Mouse (Mus musculus) intestine, embryonic 15.5 days (tissue): Measurements from ENCODE around the gene Jam3. TPM values are rescaled to one million over a fixed set of nuclear protein-coding genes. Genes with fewer than 3 reads are reported as not detected.

Experiments used
- ATAC-seq: fragments of 200-750 bp; cut with Nextera tagmentation; 2 replicates; pipeline ENCODE4 v1.8.0; 2017; ENCODE audit warnings: moderate TSS enrichment, moderate library complexity
- H3K27ac ChIP-seq: fragments of 300-500 bp; sonication (generic); 2 replicates; pipeline ENCODE4 v1.5.1; 2015; ENCODE audit warnings: mild to moderate bottlenecking, inconsistent platforms
- H3K27me3 ChIP-seq: fragments of 300-500 bp; sonication (generic); replicated peaks from 2 replicates; pipeline ENCODE4 v1.6.1; 2015; ENCODE audit warnings: inconsistent platforms
- H3K36me3 ChIP-seq: fragments of 300-500 bp; sonication (generic); 2 replicates; pipeline ENCODE4 v1.6.1; 2015; ENCODE audit warnings: inconsistent platforms
- H3K4me1 ChIP-seq: fragments of 300-500 bp; sonication (generic); replicated peaks from 2 replicates; pipeline ENCODE4 v1.6.1; 2015; ENCODE audit warnings: inconsistent platforms
- H3K4me2 ChIP-seq: fragments of 300-500 bp; sonication (generic); replicated peaks from 2 replicates; pipeline ENCODE4 v1.6.1; 2015; ENCODE audit warnings: mild to moderate bottlenecking, inconsistent platforms
- H3K4me3 ChIP-seq: fragments of 300-500 bp; sonication (generic); replicated peaks from 2 replicates; pipeline ENCODE4 v1.5.1; 2015; ENCODE audit warnings: inconsistent platforms
- H3K9ac ChIP-seq: fragments of 300-500 bp; sonication (generic); 2 replicates; pipeline ENCODE4 v1.6.1; 2015; ENCODE audit warnings: inconsistent platforms
- H3K9me3 ChIP-seq: fragments of 300-500 bp; sonication (generic); 2 replicates; pipeline ENCODE4 v1.6.1; 2016; ENCODE audit warnings: inconsistent platforms
- WGBS: fragments of 180-500 bp; shearing (Covaris S2); methylation state at CpG from one replicate; pipeline ENCODE4 v1.1.7; 2015; 5-methylcytosine and 5-hydroxymethylcytosine counted together
- polyA plus RNA-seq: library from polyadenylated mRNA; unstranded; fragments of >200 nt; fragmentation: Nextera tagmentation; extraction: Ambion mirVana; gene quantifications from 2 replicates; pipeline ENCODE4 v1.2.1, GENCODE M21; 2015

The Jam3 gene
- polyA plus RNA-seq: 42.7 and 55.1 TPM in 2 replicates

GRCm38 (mm10) chr9:27154763-27155530 lies at the start of gene Jam3:
Jam3 (minus strand) TSS chr9:27155421.
- Histone ChIP-seq H3K36me3 (no peaks in the 10 kb centered on the region), H3K4me2 (peak within 1 kb of the TSS; percentile 72), H3K27ac (peak within 1 kb of the TSS; percentile 89), H3K9ac (peak within 1 kb of the TSS; percentile 69), H3K9me3 (no peaks in the 10 kb centered on the region), H3K27me3 (peaks cover 3% of the 10 kb centered on the region; the same call in 1 of the 2 replicates), H3K4me1 (no peaks in the 10 kb centered on the region), H3K4me3 (peak within 1 kb of the TSS; percentile 66)
- 1% methylated on average over 58 of the region's 58 CpGs for WGBS
- peak; percentile 98 for ATAC-seq

- Histone ChIP-seq H3K9me3 (no peaks in the 10 kb centered on the region), H3K4me3 (no peak overlapping the region), H3K27ac (no peak overlapping the region), H3K9ac (no peak overlapping the region), H3K4me1 (no peaks in the 10 kb centered on the region; the same call in 1 of the 2 replicates), H3K27me3 (no peaks in the 10 kb centered on the region), H3K4me2 (no peak overlapping the region), H3K36me3 (no peaks in the 10 kb centered on the region)
- no peak for ATAC-seq
- WGBS: 86% methylated on average over 6 of the region's 6 CpGs
Measured at GRCm38 (mm10) chr9:27204201-27204600, 49.0 kb upstream of the Jam3 start.

- Histone ChIP-seq H3K27me3 (no peaks in the 10 kb centered on the region), H3K36me3 (no peaks in the 10 kb centered on the region), H3K9me3 (no peaks in the 10 kb centered on the region), H3K9ac (no peak overlapping the region), H3K4me2 (no peak overlapping the region), H3K4me3 (no peak overlapping the region), H3K4me1 (no peaks in the 10 kb centered on the region; the same call in 1 of the 2 replicates), H3K27ac (no peak overlapping the region)
- 7% methylated on average over 2 of the region's 2 CpGs for WGBS
- ATAC-seq: peak; percentile 65
Measured at GRCm38 (mm10) chr9:27203134-27203533, 47.9 kb upstream of the Jam3 start.

- H3K4me3 ChIP-seq: no peak overlapping the region
- no peaks in the 10 kb centered on the region for H3K36me3 ChIP-seq
- no peaks in the 10 kb centered on the region; the same call in 1 of the 2 replicates for H3K4me1 ChIP-seq
- WGBS: 54% methylated on average over 8 of the region's 8 CpGs
- no peak overlapping the region for H3K27ac ChIP-seq
- no peaks in the 10 kb centered on the region for H3K9me3 ChIP-seq
- H3K9ac ChIP-seq: no peak overlapping the region
- no peaks in the 10 kb centered on the region for H3K27me3 ChIP-seq
- no peak overlapping the region for H3K4me2 ChIP-seq
- ATAC-seq: no peak
Measured at GRCm38 (mm10) chr9:27201472-27202219, 46.4 kb upstream of the Jam3 start.

GRCm38 (mm10) chr9:27193592-27194080 lies 38.4 kb upstream of the Jam3 start:
- no peaks in the 10 kb centered on the region for H3K9me3 ChIP-seq
- peaks cover 15% of the 10 kb centered on the region for H3K4me1 ChIP-seq
- no peak overlapping the region for H3K4me3 ChIP-seq
- no peak for ATAC-seq
- no peak overlapping the region for H3K27ac ChIP-seq
- no peak overlapping the region for H3K4me2 ChIP-seq
- H3K27me3 ChIP-seq: no peaks in the 10 kb centered on the region
- no peaks in the 10 kb centered on the region for H3K36me3 ChIP-seq
- no peak overlapping the region for H3K9ac ChIP-seq
- 73% methylated on average over 5 of the region's 6 CpGs for WGBS

- WGBS: 68% methylated on average over 10 of the region's 10 CpGs
- H3K4me1 ChIP-seq: peaks cover 15% of the 10 kb centered on the region
- H3K4me2 ChIP-seq: peak overlapping the region; percentile 65
- H3K4me3 ChIP-seq: no peak overlapping the region
- ATAC-seq: no peak
- H3K36me3 ChIP-seq: no peaks in the 10 kb centered on the region
- H3K27ac ChIP-seq: 0 out of 2 replicates have a peak overlapping the region, but pooled peaks have one; percentile 80
- no peaks in the 10 kb centered on the region for H3K9me3 ChIP-seq
- H3K9ac ChIP-seq: no peak overlapping the region
- H3K27me3 ChIP-seq: no peaks in the 10 kb centered on the region
Measured at GRCm38 (mm10) chr9:27192761-27193591, 37.8 kb upstream of the Jam3 start.

- H3K27ac ChIP-seq: peak overlapping the region; percentile 80
- no peaks in the 10 kb centered on the region for H3K9me3 ChIP-seq
- H3K9ac ChIP-seq: no peak overlapping the region
- H3K4me1 ChIP-seq: peaks cover 15% of the 10 kb centered on the region
- no peaks in the 10 kb centered on the region for H3K27me3 ChIP-seq
- H3K36me3 ChIP-seq: no peaks in the 10 kb centered on the region
- H3K4me3 ChIP-seq: peak overlapping the region; percentile 28
- peak overlapping the region; percentile 65 for H3K4me2 ChIP-seq
- WGBS: 11% methylated on average over 14 of the region's 14 CpGs
- ATAC-seq: peak; percentile 98
Measured at GRCm38 (mm10) chr9:27192001-27192760, 37.0 kb upstream of the Jam3 start.

- Histone ChIP-seq H3K4me1 (peaks cover 15% of the 10 kb centered on the region), H3K9ac (peak overlapping the region; percentile 23; the same call in 1 of the 2 replicates), H3K27ac (peak overlapping the region; percentile 80), H3K9me3 (no peaks in the 10 kb centered on the region), H3K4me2 (peak overlapping the region; percentile 65), H3K36me3 (no peaks in the 10 kb centered on the region), H3K27me3 (no peaks in the 10 kb centered on the region), H3K4me3 (peak overlapping the region; percentile 28)
- WGBS: 6% methylated on average over 7 of the region's 7 CpGs
- ATAC-seq: peak; percentile 73
Measured at GRCm38 (mm10) chr9:27191501-27191981, 36.3 kb upstream of the Jam3 start.

GRCm38 (mm10) chr9:27190461-27190860 lies 35.2 kb upstream of the Jam3 start:
- Histone ChIP-seq H3K9me3 (no peaks in the 10 kb centered on the region), H3K4me1 (peaks cover 15% of the 10 kb centered on the region), H3K36me3 (no peaks in the 10 kb centered on the region), H3K9ac (no peak overlapping the region), H3K27ac (no peak overlapping the region), H3K4me3 (no peak overlapping the region), H3K27me3 (no peaks in the 10 kb centered on the region), H3K4me2 (no peak overlapping the region)
- 76% methylated on average over 8 of the region's 8 CpGs for whole genome bisulfite sequencing
- ATAC-seq: no peak

- H3K4me3 ChIP-seq: no peak overlapping the region
- H3K9me3 ChIP-seq: no peaks in the 10 kb centered on the region
- no peaks in the 10 kb centered on the region for H3K27me3 ChIP-seq
- peaks cover 15% of the 10 kb centered on the region for H3K4me1 ChIP-seq
- no peak overlapping the region for H3K9ac ChIP-seq
- H3K4me2 ChIP-seq: no peak overlapping the region
- no peak overlapping the region for H3K27ac ChIP-seq
- H3K36me3 ChIP-seq: no peaks in the 10 kb centered on the region
- 51% methylated on average over 2 of the region's 2 CpGs for WGBS
- ATAC-seq: no peak
Measured at GRCm38 (mm10) chr9:27189306-27189705, 34.1 kb upstream of the Jam3 start.

GRCm38 (mm10) chr9:27188677-27189241 lies 33.5 kb upstream of the Jam3 start:
- Histone ChIP-seq H3K36me3 (no peaks in the 10 kb centered on the region), H3K9me3 (no peaks in the 10 kb centered on the region), H3K27me3 (no peaks in the 10 kb centered on the region), H3K4me1 (peaks cover 15% of the 10 kb centered on the region), H3K4me3 (no peak overlapping the region), H3K9ac (no peak overlapping the region), H3K4me2 (no peak overlapping the region), H3K27ac (no peak overlapping the region)
- WGBS: 69% methylated on average over 7 of the region's 7 CpGs
- no peak for ATAC-seq
